Mouse (Mus musculus) bone marrow macrophage, adult 2 months (primary cell): ENCODE results near the gene Nme7.

ENCODE experiments used
- CTCF ChIP-seq: IDR thresholded peaks from 2 replicates; pipeline ENCODE4 v1.5.1; 2012; ENCODE audit warnings: low read depth, mild to moderate bottlenecking, low read length, moderate library complexity
- POLR2A ChIP-seq: IDR thresholded peaks from 2 replicates; pipeline ENCODE4 v1.6.1; 2012; ENCODE audit warnings: mild to moderate bottlenecking, low read depth, low read length, borderline replicate concordance

DNA sequence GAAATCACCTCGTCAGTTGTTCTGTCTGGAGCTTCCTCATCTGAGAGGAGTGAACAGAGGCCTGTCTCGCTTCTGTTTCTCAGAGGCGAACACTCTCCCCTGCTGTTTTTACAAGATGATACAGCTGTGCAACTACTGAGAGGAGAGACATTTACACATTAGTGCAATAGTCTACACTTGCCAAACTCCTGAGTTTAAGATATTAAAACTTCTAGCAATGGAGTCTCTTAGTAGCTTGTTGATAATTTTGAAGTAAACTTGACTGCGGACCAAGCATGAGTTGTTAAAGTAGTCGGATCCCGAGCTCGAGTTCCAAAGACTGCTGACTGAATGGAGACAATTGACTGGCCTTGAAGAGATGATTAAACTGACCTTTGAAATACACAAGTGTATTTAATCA lies 23.8 kb downstream of the Nme7 start:
- TF ChIP-seq POLR2A, result no peak
- TF ChIP-seq CTCF, result no peak
